Mouse (Mus musculus): ENCODE measurements around the gene Trim31.

DNA sequence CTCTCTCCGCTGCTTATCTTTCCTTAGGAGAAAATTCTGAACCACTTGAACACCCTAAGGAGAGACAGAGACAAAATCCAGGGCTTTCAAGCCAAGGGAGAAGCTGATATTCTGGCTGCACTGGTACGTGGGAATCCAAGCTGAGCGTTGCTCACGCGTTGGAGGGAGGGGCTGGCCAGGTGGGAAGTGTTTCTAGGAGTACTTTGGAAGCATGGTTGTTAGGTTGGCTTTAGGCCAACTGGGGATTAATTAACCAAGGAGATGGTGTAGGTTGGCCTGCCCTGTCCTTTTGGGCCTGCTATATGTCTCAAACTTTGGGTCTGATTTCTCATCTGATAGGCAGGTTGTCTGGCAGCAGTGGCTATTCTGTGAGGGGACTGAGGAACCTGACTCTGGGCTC lies 46.7 kb upstream of the Trim31 start:
- TF ChIP-seq EP300 (IDR thresholded peaks at IDR 0.05; ENCODE audit: insufficient read depth, low read depth, low read length) (no peak), POLR2A (IDR thresholded peaks at IDR 0.05; ENCODE audit: insufficient read depth, low read length) (no peak), CTCF (IDR thresholded peaks at IDR 0.05; ENCODE audit: low read depth, low read length) (no peak)

Measured in ES-Bruce4 (cell line).